Mouse (Mus musculus) layer of hippocampus, postnatal 10 days (tissue): ENCODE data around the gene Arl5a. TPM values are rescaled to one million over a fixed set of nuclear protein-coding genes. Genes with fewer than 3 reads are reported as not detected.

Source experiments
- DNase-seq, 2 experiments: peaks; one replicate each; pipeline ENCODE4 v3.0.0; 2021; ENCODE audit warnings: low spot score in 2 of 2
- total RNA-seq, 2 experiments: library from RNA; stranded (reverse); gene quantifications; 2 replicates each; pipeline ENCODE4 v1.2.3; 2021

Gene Arl5a
- total RNA-seq, 2 experiments from 2014 or later: 64.7 to 67.7 TPM

- no peak for DNase-seq
Measured at GRCm38 (mm10) chr2:52423611-52424247, 972 bp downstream of the Arl5a start.

DNA sequence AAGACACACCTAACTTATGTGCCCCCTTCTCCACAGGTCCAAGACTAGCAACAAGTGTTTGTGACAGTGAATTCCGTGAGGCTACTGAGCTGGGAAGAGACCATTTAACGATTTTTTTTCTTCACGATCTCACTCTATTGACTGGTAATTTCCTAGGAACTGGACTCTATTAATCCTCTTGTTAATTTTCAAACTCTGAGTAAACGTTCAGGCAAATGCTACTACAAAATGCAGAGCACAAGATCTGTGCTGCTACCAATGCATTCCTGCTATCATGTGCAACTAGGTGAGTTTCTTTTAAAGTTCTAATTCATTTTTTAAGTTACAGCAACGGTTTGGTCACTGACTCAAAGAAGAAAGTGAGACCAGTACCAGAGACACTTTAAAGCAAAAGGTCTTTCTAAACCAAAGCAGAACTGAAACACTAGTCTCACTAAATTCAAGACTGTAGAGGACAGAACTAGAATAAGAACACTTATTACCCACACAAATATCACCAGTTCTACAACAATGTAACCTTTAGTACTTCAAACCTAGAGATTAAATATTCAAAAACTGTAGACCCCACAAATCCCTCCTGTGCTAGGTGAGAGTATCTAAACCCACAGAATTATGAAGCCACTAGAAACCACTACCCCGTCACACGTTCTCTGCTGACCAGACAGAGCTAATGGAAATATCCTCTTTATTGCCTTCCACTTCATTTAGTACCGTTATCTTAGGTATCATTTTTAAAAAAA is 1.7 kb downstream of the Arl5a start:
- DNase-seq: no peak

DNA sequence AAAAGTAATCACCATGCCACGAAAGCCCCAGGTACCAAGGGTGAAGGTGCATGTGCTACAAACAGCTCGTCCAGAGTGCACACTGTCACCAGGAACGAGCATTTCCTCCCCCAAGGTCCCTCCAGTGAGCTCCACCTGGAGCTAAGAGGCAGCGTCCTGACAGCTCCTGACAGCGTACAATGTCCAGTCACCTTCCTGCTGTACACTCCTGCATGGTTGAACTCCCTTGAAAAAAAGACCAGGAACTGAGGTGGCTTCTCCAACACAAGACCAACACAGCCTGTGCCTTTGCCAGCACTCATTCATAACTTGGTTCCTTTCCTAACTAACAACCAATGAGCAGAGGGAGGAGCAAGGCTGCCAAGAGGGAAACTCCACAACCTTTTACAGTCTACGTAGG is 3.5 kb downstream of the Arl5a start:
- no peak for DNase-seq

GRCm38 (mm10) chr2:52420001-52420710 is 4.5 kb downstream of the Arl5a start:
- DNase-seq: no peak

- no peak for DNase-seq
Measured at GRCm38 (mm10) chr2:52419295-52419694, 5.4 kb downstream of the Arl5a start.

GRCm38 (mm10) chr2:52412524-52413037 is 12.1 kb downstream of the Arl5a start:
- DNase-seq: no peak

GRCm38 (mm10) chr2:52406480-52406879 is 18.2 kb downstream of the Arl5a start:
- DNase-seq: no peak

DNA sequence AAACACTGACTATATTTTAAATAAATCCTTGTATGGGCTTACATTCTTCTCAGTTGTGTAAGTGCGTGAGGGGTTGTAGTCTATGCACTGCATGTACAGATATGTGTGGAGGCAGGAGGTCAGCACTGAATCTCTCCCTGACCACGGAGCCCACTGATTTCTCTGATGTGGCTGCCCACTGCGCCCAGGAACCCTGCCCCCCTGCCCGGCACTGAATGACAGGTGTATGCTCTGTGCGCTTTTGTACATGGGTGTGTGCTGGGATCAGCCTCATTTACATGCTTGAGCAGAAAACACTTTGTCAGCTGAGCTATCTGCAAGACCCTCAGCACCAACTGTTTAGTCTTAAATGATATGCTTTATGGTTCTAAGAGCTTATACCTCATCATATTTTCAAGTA is 19.5 kb downstream of the Arl5a start:
- no peak for DNase-seq

- DNase-seq: no peak
Measured at GRCm38 (mm10) chr2:52394529-52394928, 30.2 kb downstream of the Arl5a start.

DNA sequence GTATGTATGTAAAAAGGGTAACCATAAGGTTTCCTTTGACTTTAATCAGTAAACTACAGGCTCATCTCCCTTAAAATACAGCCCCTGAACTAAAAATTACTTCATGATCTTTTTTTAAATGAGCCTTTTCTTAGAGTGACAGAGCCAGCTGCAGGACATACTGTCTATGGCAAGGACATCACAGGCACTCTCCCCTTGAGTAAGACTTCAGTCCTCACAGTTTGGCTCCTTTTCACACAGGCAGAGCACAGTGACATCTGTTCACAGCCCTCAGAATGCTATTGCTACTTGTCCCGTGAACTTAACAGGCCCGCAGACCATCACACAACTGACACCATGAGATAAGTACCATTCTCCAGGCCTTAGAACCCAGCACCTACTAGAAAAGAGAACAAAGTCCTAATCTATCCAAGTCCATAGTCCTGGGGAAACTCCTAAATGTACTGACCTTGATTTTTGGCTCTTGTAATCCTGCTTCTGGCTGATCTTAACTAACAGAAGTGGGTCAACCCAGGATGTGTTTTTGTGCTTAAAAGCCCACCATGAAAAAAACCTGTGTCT is 34.2 kb downstream of the Arl5a start:
- DNase-seq: no peak

DNA sequence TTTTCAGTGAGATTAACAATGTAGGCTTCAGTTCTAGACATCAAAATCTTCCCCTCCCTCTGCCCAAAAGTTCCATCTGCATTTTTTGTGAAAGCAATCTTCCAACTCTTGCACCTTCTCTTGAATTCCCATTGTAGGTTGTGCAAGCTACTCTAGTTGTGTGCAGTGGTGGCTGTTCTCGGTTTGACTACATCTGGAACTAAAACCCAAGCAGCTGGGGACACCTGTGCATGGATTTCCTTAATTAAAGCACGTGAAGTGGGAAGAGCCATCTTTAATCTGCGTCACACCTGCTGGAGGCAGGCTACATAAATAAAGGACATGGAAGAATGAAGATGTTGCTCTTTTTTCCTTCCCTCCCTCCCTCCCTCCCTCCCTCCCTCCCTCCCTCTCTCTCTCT is 34.7 kb downstream of the Arl5a start:
- no peak for DNase-seq

GRCm38 (mm10) chr2:52386451-52386850 is 38.2 kb downstream of the Arl5a start:
- no peak for DNase-seq

- no peak for DNase-seq
Measured at GRCm38 (mm10) chr2:52386037-52386436, 38.7 kb downstream of the Arl5a start.

DNA sequence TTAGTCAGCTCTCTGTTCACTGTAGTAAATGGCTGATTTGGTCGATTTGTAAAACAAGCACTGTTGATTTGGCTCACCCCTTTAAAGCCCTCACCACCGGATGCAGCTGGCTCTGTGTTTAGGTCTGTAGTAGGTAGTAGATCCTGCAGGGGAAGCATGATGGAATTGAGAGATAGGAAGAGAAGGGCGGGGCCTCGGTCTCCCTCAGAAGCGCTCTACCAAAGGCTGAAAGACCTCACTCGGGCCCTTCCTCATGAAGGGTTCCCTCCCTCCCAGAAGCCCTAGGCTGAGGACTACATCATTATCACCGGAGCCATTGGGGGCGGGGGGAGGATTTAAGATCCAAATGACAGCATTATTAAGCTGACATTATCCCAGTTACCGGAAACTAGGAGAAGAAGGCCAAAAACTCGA is 45.8 kb downstream of the Arl5a start:
- DNase-seq: no peak

GRCm38 (mm10) chr2:52378448-52378804 is 46.3 kb downstream of the Arl5a start, which contains the start of gene Neb:
Neb (minus strand) TSS chr2:52378474.
- DNase-seq: no peak

GRCm38 (mm10) chr2:52377706-52378447 is 46.8 kb downstream of the Arl5a start:
- DNase-seq: no peak

- DNase-seq: no peak
Measured at GRCm38 (mm10) chr2:52374706-52375105, 50.0 kb downstream of the Arl5a start.

GRCm38 (mm10) chr2:52372480-52372879 is 52.2 kb downstream of the Arl5a start:
- DNase-seq: no peak

DNA sequence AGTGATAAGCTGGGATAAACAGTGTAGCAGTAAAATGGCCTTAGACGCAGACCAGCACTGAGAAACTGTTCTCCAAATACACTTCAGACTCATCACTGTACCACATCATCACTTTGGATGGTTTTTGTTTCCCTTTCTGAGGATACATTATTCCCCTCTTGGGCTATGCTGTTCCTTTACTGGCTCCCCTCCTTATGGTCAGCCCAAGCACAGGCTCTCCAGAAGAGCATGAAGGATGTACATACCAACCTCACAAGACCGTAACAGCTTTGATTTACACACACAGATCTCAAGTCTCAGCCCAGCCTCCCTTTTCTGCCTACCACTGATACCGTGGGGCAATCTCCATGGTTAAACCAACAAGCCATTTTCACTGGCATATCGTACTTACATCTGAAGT is 52.6 kb downstream of the Arl5a start:
- DNase-seq: no peak

DNA sequence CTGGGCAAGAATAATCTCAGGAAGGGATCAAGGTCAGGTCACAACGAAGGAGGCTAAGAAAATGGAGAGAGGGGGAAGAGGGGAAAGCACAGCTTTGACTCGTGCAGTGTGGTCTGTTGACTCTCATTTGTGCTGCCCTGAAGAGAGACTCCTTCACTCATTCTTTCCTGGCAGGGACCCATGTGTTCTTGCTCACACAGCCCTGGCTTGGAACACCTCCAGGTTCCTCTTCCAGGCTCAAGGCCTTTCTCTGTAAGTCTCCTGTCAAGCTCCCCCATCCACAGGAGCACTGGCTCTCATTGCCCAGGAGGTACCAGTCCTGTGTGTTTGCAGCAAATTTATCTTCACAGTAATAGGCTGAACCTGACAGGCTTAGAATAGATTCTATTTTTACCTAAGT is 53.6 kb downstream of the Arl5a start:
- DNase-seq: no peak

DNA sequence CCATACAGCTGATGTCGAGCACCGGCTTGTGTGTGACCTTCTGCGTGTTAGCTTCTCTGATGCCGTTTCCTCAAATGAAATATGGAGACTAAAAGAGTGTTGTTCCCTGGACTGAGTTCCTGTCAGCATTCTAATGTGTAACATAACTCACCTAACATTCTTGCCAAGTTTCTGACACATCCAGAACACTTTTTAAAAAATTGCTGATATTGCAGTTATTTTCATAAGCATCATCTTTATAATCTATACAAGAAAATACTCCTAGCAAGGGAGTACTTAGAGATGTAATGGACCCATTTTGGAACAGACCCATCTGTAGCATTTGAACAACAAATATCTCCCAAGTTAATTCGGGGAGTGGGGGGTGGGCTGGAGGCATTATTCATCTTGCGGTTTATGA is 55.1 kb downstream of the Arl5a start:
- DNase-seq: no peak
